Mouse (Mus musculus) heart, embryonic 10.5 days (tissue): ENCODE measurements around the gene Ccdc74a. TPM values are rescaled to one million over a fixed set of nuclear protein-coding genes. Genes with fewer than 3 reads are reported as not detected.

Source experiments
- DNase-seq: peaks from one replicate; pipeline ENCODE4 v3.0.0-alpha.2; 2017; ENCODE audit warnings: low spot score
- H3K27ac ChIP-seq: fragments of 300-500 bp; sonication (generic); 2 replicates; pipeline ENCODE4 v1.5.1; 2016; ENCODE audit warnings: mild to moderate bottlenecking
- H3K27me3 ChIP-seq: fragments of 300-500 bp; sonication (generic); 2 replicates; pipeline ENCODE4 v1.6.1; 2016; ENCODE audit warnings: mild to moderate bottlenecking; ENCODE audit not compliant: poor library complexity, insufficient read depth, severe bottlenecking
- H3K36me3 ChIP-seq: fragments of 300-500 bp; sonication (generic); 2 replicates; pipeline ENCODE4 v1.6.1; 2016; ENCODE audit warnings: mild to moderate bottlenecking, moderate library complexity
- H3K4me1 ChIP-seq: fragments of 300-500 bp; sonication (generic); 2 replicates; pipeline ENCODE4 v1.6.1; 2016; ENCODE audit warnings: mild to moderate bottlenecking
- H3K4me3 ChIP-seq: fragments of 300-500 bp; sonication (generic); 2 replicates; pipeline ENCODE4 v1.5.1; 2016; ENCODE audit warnings: mild to moderate bottlenecking, moderate library complexity
- H3K9me3 ChIP-seq: fragments of 300-500 bp; sonication (generic); 2 replicates; pipeline ENCODE4 v1.6.1; 2016; ENCODE audit warnings: mild to moderate bottlenecking, moderate library complexity
- WGBS: fragments of 180-500 bp; shearing (Covaris S2); methylation state at CpG from one replicate; pipeline ENCODE4 v1.1.7; 2016; 5-methylcytosine and 5-hydroxymethylcytosine counted together
- polyA plus RNA-seq: library from polyadenylated mRNA; unstranded; fragments of >200 nt; fragmentation: Nextera tagmentation; extraction: Ambion mirVana; gene quantifications from 2 replicates; pipeline ENCODE4 v1.2.1, GENCODE M21; 2016

Gene Ccdc74a
- polyA plus RNA-seq, 1 experiment from 2014 or later: 5.8 TPM

DNA sequence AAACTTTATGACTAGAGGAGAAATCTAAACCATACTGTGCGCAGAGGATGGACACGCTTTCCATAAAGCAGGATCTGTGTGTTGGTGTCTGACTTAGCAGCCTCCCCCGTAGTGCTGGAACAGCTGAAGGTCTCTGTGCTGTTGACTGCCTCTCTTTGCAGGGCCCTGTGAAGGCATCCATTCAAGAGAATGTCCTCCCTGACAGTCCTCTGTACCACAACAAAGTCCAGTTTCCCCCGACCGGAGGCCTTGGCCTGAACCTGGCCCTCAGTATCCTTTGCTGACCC is 20.1 kb upstream of the Ccdc74a start:
- H3K27me3 ChIP-seq: no peaks in the 10 kb centered on the region
- H3K27ac ChIP-seq: no peak overlapping the region
- 91% methylated on average over 5 of the region's 5 CpGs for WGBS
- no peaks in the 10 kb centered on the region for H3K9me3 ChIP-seq
- H3K36me3 ChIP-seq: peaks cover 90% of the 10 kb centered on the region
- DNase-seq: no peak
- no peaks in the 10 kb centered on the region for H3K4me1 ChIP-seq
- H3K4me3 ChIP-seq: no peak overlapping the region

- DNase-seq: no peak
- Histone ChIP-seq H3K36me3 (peaks cover 70% of the 10 kb centered on the region), H3K9me3 (no peaks in the 10 kb centered on the region), H3K4me1 (peaks cover 31% of the 10 kb centered on the region), H3K27me3 (no peaks in the 10 kb centered on the region), H3K4me3 (no peak overlapping the region), H3K27ac (no peak overlapping the region)
- WGBS: 94% methylated on average over 2 of the region's 2 CpGs
Observed at GRCm38 (mm10) chr16:17632580-17632979, 13.7 kb upstream of the Ccdc74a start.

DNA sequence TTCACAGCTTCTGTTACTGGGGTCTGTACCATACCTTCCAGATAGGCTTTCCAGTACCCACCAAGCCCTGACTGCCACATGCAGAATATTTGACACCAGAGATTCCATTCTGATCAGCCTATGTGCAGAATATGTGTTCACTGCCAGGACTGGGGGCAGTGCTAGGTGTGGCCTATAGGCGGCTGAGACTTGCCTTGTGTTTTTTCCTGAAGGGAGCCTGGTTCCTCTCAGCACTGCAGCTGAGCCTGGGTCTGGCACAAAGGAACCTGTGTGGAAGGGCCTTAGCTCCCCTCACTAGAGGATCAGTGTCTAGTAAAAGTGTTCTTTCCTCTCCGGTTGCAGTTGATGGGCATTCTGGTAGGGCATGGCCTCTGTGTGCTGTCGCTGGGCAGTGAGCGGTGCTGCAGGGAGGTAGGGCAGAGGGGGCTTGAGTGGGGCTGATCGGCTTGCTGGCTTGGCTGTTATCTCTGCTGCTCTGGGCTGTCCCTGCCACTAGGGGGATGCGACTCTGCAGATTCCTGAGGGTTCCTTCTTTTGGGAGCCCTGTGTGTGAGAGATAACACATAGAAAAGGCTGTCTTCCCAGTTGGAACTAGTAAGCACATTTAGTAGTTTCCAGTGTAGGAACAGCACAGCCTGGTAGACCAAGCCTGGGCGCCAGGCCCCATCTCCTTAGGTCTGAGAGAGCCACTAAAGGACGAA is 12.6 kb upstream of the Ccdc74a start:
- 68% methylated on average over 8 of the region's 8 CpGs for WGBS
- no peak for DNase-seq
- no peaks in the 10 kb centered on the region for H3K9me3 ChIP-seq
- peak overlapping the region; percentile 36; the same call in 1 of the 2 replicates for H3K27ac ChIP-seq
- peaks cover 70% of the 10 kb centered on the region for H3K36me3 ChIP-seq
- no peaks in the 10 kb centered on the region for H3K27me3 ChIP-seq
- no peak overlapping the region for H3K4me3 ChIP-seq
- peaks cover 38% of the 10 kb centered on the region for H3K4me1 ChIP-seq

GRCm38 (mm10) chr16:17636904-17637303 is 9.4 kb upstream of the Ccdc74a start:
- peaks cover 70% of the 10 kb centered on the region for H3K36me3 ChIP-seq
- peak; percentile 68 for DNase-seq
- H3K4me1 ChIP-seq: peaks cover 38% of the 10 kb centered on the region
- H3K4me3 ChIP-seq: no peak overlapping the region
- 58% methylated on average over 2 of the region's 2 CpGs for WGBS
- no peaks in the 10 kb centered on the region for H3K27me3 ChIP-seq
- H3K9me3 ChIP-seq: no peaks in the 10 kb centered on the region
- H3K27ac ChIP-seq: no peak overlapping the region; the same call in 1 of the 2 replicates

DNA sequence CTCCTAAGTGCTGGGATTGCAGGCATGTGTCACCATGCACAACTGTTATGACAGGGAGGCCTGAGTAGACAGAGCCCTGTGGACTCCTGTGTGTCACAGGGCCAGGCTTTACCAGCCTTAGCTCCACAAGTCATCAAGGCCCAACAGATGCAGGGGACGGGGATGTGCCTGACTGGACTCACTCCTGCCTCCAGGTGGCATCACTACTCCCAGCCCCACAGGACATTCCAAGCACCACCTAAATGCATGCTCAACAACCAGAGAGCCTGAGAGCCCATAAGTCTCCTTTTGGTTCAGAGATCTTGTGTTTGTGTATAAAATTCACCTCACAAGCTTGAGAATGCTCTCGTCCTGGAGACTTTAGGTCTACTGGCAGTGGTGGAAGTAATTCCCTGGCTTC is 8.7 kb upstream of the Ccdc74a start:
- H3K27ac ChIP-seq: no peak overlapping the region; the same call in 1 of the 2 replicates
- no peaks in the 10 kb centered on the region for H3K27me3 ChIP-seq
- H3K36me3 ChIP-seq: peaks cover 69% of the 10 kb centered on the region
- WGBS: 81% methylated on average over 2 of the region's 2 CpGs
- no peaks in the 10 kb centered on the region for H3K9me3 ChIP-seq
- H3K4me3 ChIP-seq: no peak overlapping the region
- DNase-seq: no peak
- H3K4me1 ChIP-seq: peaks cover 38% of the 10 kb centered on the region

DNA sequence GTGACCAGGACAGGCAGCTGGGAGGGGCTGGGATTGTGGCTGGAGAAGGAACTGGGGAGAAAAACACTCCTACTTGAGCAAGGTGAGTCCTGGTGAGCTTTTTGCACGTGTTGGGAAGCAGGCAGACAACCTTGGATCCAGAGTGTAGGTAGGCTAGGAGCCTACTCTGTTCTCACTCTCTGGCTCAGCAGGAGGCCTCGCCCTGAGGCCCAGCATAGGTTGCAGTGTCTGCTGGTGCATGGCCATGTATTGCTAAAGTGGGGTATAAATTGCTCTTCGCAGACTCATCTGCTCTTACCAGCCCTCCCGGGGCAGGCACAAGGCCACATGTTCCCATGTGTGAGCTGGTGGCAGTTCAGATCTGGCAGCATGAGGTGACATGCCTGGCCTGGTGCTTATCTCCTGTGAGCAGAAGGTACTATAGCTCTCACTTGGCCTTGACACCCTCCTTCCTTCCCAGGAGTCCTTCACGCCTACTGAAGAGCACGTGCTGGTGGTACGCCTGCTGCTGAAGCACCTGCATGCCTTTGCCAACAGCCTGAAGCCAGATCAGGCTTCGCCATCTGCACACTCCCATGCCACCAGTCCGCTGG is 8.1 kb upstream of the Ccdc74a start:
- H3K27ac ChIP-seq: no peak overlapping the region; the same call in 1 of the 2 replicates
- H3K27me3 ChIP-seq: no peaks in the 10 kb centered on the region
- H3K9me3 ChIP-seq: no peaks in the 10 kb centered on the region
- H3K36me3 ChIP-seq: peaks cover 69% of the 10 kb centered on the region
- 86% methylated on average over 9 of the region's 9 CpGs for WGBS
- H3K4me3 ChIP-seq: no peak overlapping the region
- DNase-seq: peak; percentile 88
- H3K4me1 ChIP-seq: peaks cover 35% of the 10 kb centered on the region

- 91% methylated on average over 3 of the region's 3 CpGs for WGBS
- no peak for DNase-seq
- peaks cover 69% of the 10 kb centered on the region for H3K36me3 ChIP-seq
- H3K27ac ChIP-seq: no peak overlapping the region
- H3K9me3 ChIP-seq: no peaks in the 10 kb centered on the region
- H3K4me3 ChIP-seq: no peak overlapping the region
- H3K4me1 ChIP-seq: peaks cover 29% of the 10 kb centered on the region
- no peaks in the 10 kb centered on the region for H3K27me3 ChIP-seq
Observed at GRCm38 (mm10) chr16:17639081-17639480, 7.2 kb upstream of the Ccdc74a start.

DNA sequence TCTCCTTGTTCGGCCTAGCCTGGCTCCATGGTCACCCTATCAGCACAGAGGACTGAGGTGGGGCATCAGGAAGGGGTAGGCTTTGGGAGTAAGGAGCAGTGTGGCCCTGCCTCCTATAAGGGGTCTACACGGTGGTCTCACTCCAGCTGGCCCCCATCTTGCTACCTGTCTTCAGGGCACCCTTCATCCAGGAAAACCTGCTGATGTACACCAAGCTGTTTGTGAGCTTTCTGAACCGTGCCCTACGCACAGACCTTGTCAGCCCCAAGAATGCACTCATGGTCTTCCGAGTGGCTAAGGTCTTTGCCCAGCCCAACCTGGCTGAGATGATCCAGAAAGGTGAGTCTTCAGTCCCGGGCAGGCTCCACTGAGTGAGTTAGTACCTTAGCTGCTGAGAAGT is 6.3 kb upstream of the Ccdc74a start:
- DNase-seq: peak; percentile 62
- peaks cover 68% of the 10 kb centered on the region for H3K36me3 ChIP-seq
- no peaks in the 10 kb centered on the region for H3K9me3 ChIP-seq
- H3K27me3 ChIP-seq: no peaks in the 10 kb centered on the region
- H3K4me3 ChIP-seq: no peak overlapping the region
- H3K27ac ChIP-seq: no peak overlapping the region
- peaks cover 29% of the 10 kb centered on the region for H3K4me1 ChIP-seq
- WGBS: 97% methylated on average over 6 of the region's 6 CpGs

DNA sequence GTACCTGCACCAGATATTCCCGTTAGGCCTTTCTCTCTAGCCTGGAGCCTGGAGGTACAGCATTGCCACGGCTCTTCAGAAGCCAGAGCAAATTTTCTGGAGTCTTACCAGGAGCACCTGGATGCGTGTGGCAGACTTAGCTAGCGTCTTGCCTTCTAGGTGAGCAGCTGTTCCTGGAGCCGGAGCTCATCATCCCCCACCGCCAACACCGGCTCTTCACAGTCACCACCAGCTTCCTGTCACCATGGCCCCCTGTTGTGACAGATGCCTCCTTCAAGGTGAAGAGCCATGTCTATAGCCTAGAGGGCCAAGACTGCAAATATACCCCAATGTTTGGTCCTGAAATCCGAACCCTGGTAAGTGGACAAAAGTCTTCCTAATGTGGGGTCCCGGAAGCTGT is 5.6 kb upstream of the Ccdc74a start:
- Histone ChIP-seq H3K4me3 (no peak overlapping the region), H3K9me3 (no peaks in the 10 kb centered on the region), H3K36me3 (peaks cover 64% of the 10 kb centered on the region), H3K27ac (no peak overlapping the region), H3K27me3 (no peaks in the 10 kb centered on the region), H3K4me1 (peaks cover 26% of the 10 kb centered on the region)
- peak; percentile 71 for DNase-seq
- WGBS: 88% methylated on average over 9 of the region's 9 CpGs

DNA sequence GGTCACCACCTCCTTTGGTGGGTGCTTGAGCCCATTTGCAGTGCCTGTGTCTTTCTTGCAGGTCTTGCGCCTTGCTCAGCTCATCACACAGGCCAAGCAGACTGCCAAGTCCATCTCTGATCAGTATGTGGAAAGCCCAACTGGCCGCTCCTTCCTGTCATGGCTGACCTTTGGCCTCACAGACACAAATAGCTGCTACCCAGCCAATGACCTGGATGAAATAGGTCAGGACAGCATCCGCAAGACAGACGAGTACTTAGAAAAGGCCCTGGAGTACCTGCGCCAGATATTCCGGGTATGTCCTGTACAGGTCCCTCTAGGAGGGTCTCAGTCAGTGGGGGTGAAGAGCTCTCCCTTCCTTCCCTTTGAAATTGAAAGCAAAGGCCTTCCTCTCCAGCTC is 5.0 kb upstream of the Ccdc74a start:
- 85% methylated on average over 6 of the region's 6 CpGs for WGBS
- Histone ChIP-seq H3K4me1 (peaks cover 25% of the 10 kb centered on the region), H3K36me3 (peaks cover 64% of the 10 kb centered on the region), H3K27me3 (no peaks in the 10 kb centered on the region), H3K9me3 (no peaks in the 10 kb centered on the region), H3K4me3 (no peak overlapping the region), H3K27ac (no peak overlapping the region)
- peak; percentile 66 for DNase-seq

- 87% methylated on average over 8 of the region's 8 CpGs for WGBS
- Histone ChIP-seq H3K27me3 (no peaks in the 10 kb centered on the region), H3K36me3 (peaks cover 64% of the 10 kb centered on the region), H3K27ac (no peak overlapping the region), H3K9me3 (no peaks in the 10 kb centered on the region), H3K4me3 (no peak overlapping the region), H3K4me1 (peaks cover 25% of the 10 kb centered on the region)
- DNase-seq: no peak
Observed at GRCm38 (mm10) chr16:17642311-17642710, 4.0 kb upstream of the Ccdc74a start.

- peak; percentile 65 for DNase-seq
- Histone ChIP-seq H3K4me1 (peaks cover 25% of the 10 kb centered on the region), H3K27me3 (no peaks in the 10 kb centered on the region), H3K9me3 (no peaks in the 10 kb centered on the region), H3K27ac (no peak overlapping the region), H3K4me3 (no peak overlapping the region), H3K36me3 (peaks cover 56% of the 10 kb centered on the region)
- 98% methylated on average over 4 of the region's 4 CpGs for WGBS
Observed at GRCm38 (mm10) chr16:17643437-17643990, 2.8 kb upstream of the Ccdc74a start.

DNA sequence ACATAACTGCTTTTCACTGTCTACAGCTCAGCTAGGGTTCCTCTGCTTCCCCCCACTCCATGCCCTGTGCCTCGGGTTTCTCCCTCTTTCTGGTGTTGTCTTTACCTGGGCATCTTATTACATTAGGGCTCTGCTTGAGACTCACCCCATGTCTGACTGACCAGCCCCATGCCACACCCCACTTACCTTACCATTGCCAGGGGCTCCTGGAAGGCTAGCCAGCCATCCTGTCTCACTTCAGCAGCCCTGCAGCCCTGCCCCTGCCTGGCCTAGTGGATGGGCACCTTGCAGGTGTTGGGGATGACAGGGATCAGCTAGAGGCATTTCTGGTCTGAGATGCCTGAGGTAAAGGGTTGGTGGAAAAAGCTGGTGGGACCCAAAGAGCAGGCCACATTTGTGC is 886 bp downstream of the Ccdc74a start:
- DNase-seq: no peak
- H3K4me1 ChIP-seq: peaks cover 30% of the 10 kb centered on the region
- no peaks in the 10 kb centered on the region for H3K27me3 ChIP-seq
- H3K27ac ChIP-seq: no peak overlapping the region
- WGBS: 32% methylated on average over 1 of the region's 1 CpGs
- no peaks in the 10 kb centered on the region for H3K9me3 ChIP-seq
- peak overlapping the region; percentile 69 for H3K4me3 ChIP-seq
- peaks cover 56% of the 10 kb centered on the region for H3K36me3 ChIP-seq
